Mouse (Mus musculus): Measurements from ENCODE around the gene Retreg1.

- TF ChIP-seq CTCF (IDR thresholded peaks at IDR 0.05; ENCODE audit: insufficient read depth, low read depth, low read length) = no peak
- no peak for TF ChIP-seq POLR2A (IDR thresholded peaks at IDR 0.05; ENCODE audit: insufficient read depth, low read depth, low read length)
Measured at GRCm38 (mm10) chr15:25817191-25817590, 25.8 kb upstream of the Retreg1 start.

Measured in olfactory bulb, adult 2 months (tissue).